Mouse (Mus musculus) hindbrain, embryonic 12.5 days (tissue): ENCODE data around the gene Otx1. TPM values are rescaled to one million over a fixed set of nuclear protein-coding genes. Genes with fewer than 3 reads are reported as not detected.

Experiments used
- ATAC-seq: fragments of 200-750 bp; cut with Nextera tagmentation; 2 replicates; pipeline ENCODE4 v1.8.0; 2017; ENCODE audit warnings: moderate TSS enrichment; ENCODE audit not compliant: low FRiP score
- H3K27ac ChIP-seq: fragments of 300-500 bp; sonication (generic); 2 replicates; pipeline ENCODE4 v1.5.1; 2016; ENCODE audit warnings: mild to moderate bottlenecking
- H3K27me3 ChIP-seq: fragments of 300-500 bp; sonication (generic); 2 replicates; pipeline ENCODE4 v1.6.1; 2016; ENCODE audit warnings: mild to moderate bottlenecking
- H3K36me3 ChIP-seq: fragments of 300-500 bp; sonication (generic); 2 replicates; pipeline ENCODE4 v1.6.1; 2016; ENCODE audit warnings: mild to moderate bottlenecking
- H3K4me1 ChIP-seq: fragments of 300-500 bp; sonication (generic); 2 replicates; pipeline ENCODE4 v1.6.1; 2016
- H3K4me2 ChIP-seq: fragments of 300-500 bp; sonication (generic); replicated peaks from 2 replicates; pipeline ENCODE4 v1.6.1; 2016; ENCODE audit warnings: mild to moderate bottlenecking
- H3K4me3 ChIP-seq: fragments of 300-500 bp; sonication (generic); 2 replicates; pipeline ENCODE4 v1.5.1; 2016; ENCODE audit warnings: mild to moderate bottlenecking
- H3K9ac ChIP-seq: fragments of 300-500 bp; sonication (generic); 2 replicates; pipeline ENCODE4 v1.6.1; 2016; ENCODE audit warnings: mild to moderate bottlenecking, moderate library complexity
- H3K9me3 ChIP-seq: fragments of 300-500 bp; sonication (generic); replicated peaks from 2 replicates; pipeline ENCODE4 v1.6.1; 2016; ENCODE audit warnings: mild to moderate bottlenecking
- WGBS: fragments of 180-500 bp; shearing (Covaris S2); methylation state at CpG from one replicate; pipeline ENCODE4 v1.1.7; 2016; 5-methylcytosine and 5-hydroxymethylcytosine counted together
- polyA plus RNA-seq: library from polyadenylated mRNA; unstranded; fragments of >200 nt; fragmentation: Nextera tagmentation; extraction: Ambion mirVana; gene quantifications from 2 replicates; pipeline ENCODE4 v1.2.1, GENCODE M21; 2016

Gene Otx1
- polyA plus RNA-seq, 1 experiment from 2014 or later = 3.6 TPM

- peaks cover 85% of the 10 kb centered on the region for H3K27me3 ChIP-seq
- H3K4me2 ChIP-seq = peak overlapping the region; percentile 40
- H3K36me3 ChIP-seq = no peaks in the 10 kb centered on the region
- 12% methylated on average over 12 of the region's 12 CpGs for WGBS
- peak overlapping the region; percentile 7; the same call in 1 of the 2 replicates for H3K4me3 ChIP-seq
- H3K27ac ChIP-seq = peak overlapping the region; percentile 23; the same call in 1 of the 2 replicates
- peaks cover 23% of the 10 kb centered on the region for H3K4me1 ChIP-seq
- ATAC-seq = no peak
- H3K9ac ChIP-seq = no peak overlapping the region
- H3K9me3 ChIP-seq = no peaks in the 10 kb centered on the region
These were observed 3.9 kb upstream of the Otx1 start for GRCm38 (mm10) chr11:22006471-22007087.

GRCm38 (mm10) chr11:22005281-22005870 is 2.7 kb upstream of the Otx1 start:
- WGBS = 8% methylated on average over 9 of the region's 9 CpGs
- H3K27ac ChIP-seq = no peak overlapping the region
- H3K9me3 ChIP-seq = no peaks in the 10 kb centered on the region
- H3K27me3 ChIP-seq = peaks cover 85% of the 10 kb centered on the region
- H3K4me2 ChIP-seq = no peak overlapping the region
- H3K9ac ChIP-seq = no peak overlapping the region
- no peak for ATAC-seq
- peaks cover 29% of the 10 kb centered on the region for H3K4me1 ChIP-seq
- no peak overlapping the region for H3K4me3 ChIP-seq
- H3K36me3 ChIP-seq = no peaks in the 10 kb centered on the region

GRCm38 (mm10) chr11:22004331-22004841 is 1.7 kb upstream of the Otx1 start:
- Histone ChIP-seq H3K27ac (no peak overlapping the region; the same call in 1 of the 2 replicates), H3K4me3 (no peak overlapping the region), H3K4me1 (peaks cover 30% of the 10 kb centered on the region), H3K36me3 (no peaks in the 10 kb centered on the region), H3K9ac (0 out of 2 replicates have a peak overlapping the region, but pooled peaks have one; percentile 2), H3K27me3 (peaks cover 88% of the 10 kb centered on the region), H3K4me2 (peak overlapping the region; percentile 27), H3K9me3 (no peaks in the 10 kb centered on the region)
- WGBS = under 1% methylated on average over 17 of the region's 18 CpGs
- no peak for ATAC-seq

GRCm38 (mm10) chr11:22003341-22003981 is 764 bp upstream of the Otx1 start:
- Histone ChIP-seq H3K4me3 (peak overlapping the region; percentile 47; the same call in 1 of the 2 replicates), H3K27me3 (peaks cover 97% of the 10 kb centered on the region), H3K36me3 (no peaks in the 10 kb centered on the region), H3K4me2 (peak overlapping the region; percentile 74), H3K9ac (no peak overlapping the region), H3K4me1 (peaks cover 29% of the 10 kb centered on the region), H3K9me3 (no peaks in the 10 kb centered on the region), H3K27ac (no peak overlapping the region)
- 1% methylated on average over 31 of the region's 31 CpGs for WGBS
- no peak for ATAC-seq

GRCm38 (mm10) chr11:22002062-22002782 is 475 bp downstream of the Otx1 start:
- ATAC-seq = no peak
- peak overlapping the region; percentile 74 for H3K4me2 ChIP-seq
- peaks cover 23% of the 10 kb centered on the region for H3K4me1 ChIP-seq
- peak overlapping the region; percentile 47 for H3K4me3 ChIP-seq
- H3K27me3 ChIP-seq = peaks cover 97% of the 10 kb centered on the region
- peak overlapping the region; percentile 59 for H3K9ac ChIP-seq
- WGBS = under 1% methylated on average over 30 of the region's 34 CpGs
- no peaks in the 10 kb centered on the region for H3K36me3 ChIP-seq
- peak overlapping the region; percentile 69 for H3K27ac ChIP-seq
- H3K9me3 ChIP-seq = no peaks in the 10 kb centered on the region

- WGBS = under 1% methylated on average over 53 of the region's 59 CpGs
- Histone ChIP-seq H3K4me2 (peak overlapping the region; percentile 74), H3K36me3 (no peaks in the 10 kb centered on the region), H3K4me1 (peaks cover 27% of the 10 kb centered on the region), H3K9ac (peak overlapping the region; percentile 59), H3K27ac (peak overlapping the region; percentile 69; the same call in 1 of the 2 replicates), H3K9me3 (no peaks in the 10 kb centered on the region), H3K4me3 (peak overlapping the region; percentile 47), H3K27me3 (peaks cover 97% of the 10 kb centered on the region)
- peak; percentile 89 for ATAC-seq
These were observed 1.2 kb downstream of the Otx1 start for GRCm38 (mm10) chr11:22001321-22002061.

GRCm38 (mm10) chr11:22000316-22001076 is 2.2 kb downstream of the Otx1 start:
- Histone ChIP-seq H3K4me2 (peak overlapping the region; percentile 74), H3K4me3 (peak overlapping the region; percentile 47), H3K4me1 (peaks cover 30% of the 10 kb centered on the region), H3K27ac (no peak overlapping the region), H3K9me3 (no peaks in the 10 kb centered on the region), H3K36me3 (no peaks in the 10 kb centered on the region), H3K9ac (peak overlapping the region; percentile 41), H3K27me3 (peaks cover 97% of the 10 kb centered on the region)
- ATAC-seq = no peak
- 1% methylated on average over 48 of the region's 48 CpGs for WGBS

GRCm38 (mm10) chr11:21999396-22000315 is 3.0 kb downstream of the Otx1 start:
- Histone ChIP-seq H3K27me3 (peaks cover 94% of the 10 kb centered on the region), H3K9me3 (no peaks in the 10 kb centered on the region), H3K9ac (peak overlapping the region; percentile 41; the same call in 1 of the 2 replicates), H3K4me3 (peak overlapping the region; percentile 47; the same call in 1 of the 2 replicates), H3K36me3 (no peaks in the 10 kb centered on the region), H3K4me2 (peak overlapping the region; percentile 74), H3K27ac (no peak overlapping the region), H3K4me1 (peaks cover 30% of the 10 kb centered on the region)
- no peak for ATAC-seq
- 3% methylated on average over 31 of the region's 31 CpGs for WGBS

- peak overlapping the region; percentile 11; the same call in 1 of the 2 replicates for H3K4me2 ChIP-seq
- no peaks in the 10 kb centered on the region for H3K9me3 ChIP-seq
- H3K4me1 ChIP-seq = peaks cover 25% of the 10 kb centered on the region
- H3K4me3 ChIP-seq = peak overlapping the region; percentile 19; the same call in 1 of the 2 replicates
- no peaks in the 10 kb centered on the region for H3K36me3 ChIP-seq
- H3K27ac ChIP-seq = no peak overlapping the region
- H3K27me3 ChIP-seq = peaks cover 92% of the 10 kb centered on the region
- no peak overlapping the region; the same call in 1 of the 2 replicates for H3K9ac ChIP-seq
- WGBS = 4% methylated on average over 32 of the region's 32 CpGs
- ATAC-seq = no peak
These were observed 4.3 kb downstream of the Otx1 start for GRCm38 (mm10) chr11:21998141-21999047.
